Mouse (Mus musculus) myocyte (in vitro differentiated cells): ENCODE measurements at regions not wholly inside any gene's neighbourhood (a gene's known extent, or its start where the extent isn't known, plus 50 kb on each side); places are given as distances from the start of the nearest gene placed in this dataset.

ENCODE experiments used
- E2F4 ChIP-seq: IDR thresholded peaks from one replicate; pipeline ENCODE4 v1.6.1; 2011; ENCODE audit warnings: mild to moderate bottlenecking, control low read depth, moderate library complexity; ENCODE audit not compliant: insufficient read depth
- MAX ChIP-seq: IDR thresholded peaks from one replicate; pipeline ENCODE4 v1.6.1; 2011; ENCODE audit warnings: low read depth, mild to moderate bottlenecking, control low read depth
- MYOG ChIP-seq, 3 experiments: IDR thresholded peaks; one replicate each; pipeline ENCODE4 v1.6.1; 2011; ENCODE audit warnings: control low read depth in 2 of 3, low read depth in 2 of 3, mild to moderate bottlenecking in 2 of 3; ENCODE audit not compliant: insufficient read length in 2 of 3, control insufficient read depth in 1 of 3, insufficient read depth in 1 of 3
- POLR2A ChIP-seq: IDR thresholded peaks from one replicate; pipeline ENCODE4 v1.6.1; 2011; ENCODE audit warnings: low read depth, mild to moderate bottlenecking, control low read depth, moderate library complexity; ENCODE audit not compliant: insufficient read length
- SRF ChIP-seq: IDR thresholded peaks from one replicate; pipeline ENCODE4 v1.6.1; 2011; ENCODE audit warnings: low read depth; ENCODE audit not compliant: control insufficient read depth, insufficient read length
- TCF12 ChIP-seq: IDR thresholded peaks from one replicate; pipeline ENCODE4 v1.6.1; 2011; ENCODE audit warnings: mild to moderate bottlenecking, control low read depth; ENCODE audit not compliant: poor library complexity, insufficient read depth, severe bottlenecking
- USF1 ChIP-seq: IDR thresholded peaks from one replicate; pipeline ENCODE4 v1.6.1; 2011; ENCODE audit warnings: low read depth, mild to moderate bottlenecking, control low read depth, moderate library complexity

DNA sequence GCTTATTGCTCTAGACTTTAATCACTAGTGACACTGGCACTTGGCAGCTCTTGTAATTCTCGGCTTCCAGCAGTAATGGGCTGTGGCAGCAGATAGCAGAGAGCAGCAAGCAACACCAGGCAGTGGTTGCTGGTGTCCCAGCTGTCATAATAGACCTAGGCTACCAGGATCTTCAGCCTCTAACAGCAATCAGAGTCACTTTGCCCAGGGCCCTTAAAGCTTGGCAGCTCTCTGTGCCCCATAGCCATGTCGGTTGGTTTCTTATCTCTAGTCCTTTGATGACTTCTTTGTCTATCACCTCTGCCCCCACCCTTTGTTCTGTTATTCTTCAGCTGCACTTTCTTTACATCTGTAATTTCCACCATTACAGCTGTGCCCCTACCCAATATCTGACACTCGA, 735.9 kb downstream of the Gm826 start:
- TF ChIP-seq MAX (no peak), USF1 (no peak), POLR2A (no peak), TCF12 (no peak), MYOG (IDR thresholded peaks at IDR 0.05; ENCODE audit: control insufficient read depth in 1 of 3, insufficient read depth in 1 of 3, insufficient read length in 2 of 3, low read depth in 2 of 3) (no peak), E2F4 (no peak), SRF (no peak)
